Mouse (Mus musculus) lung, embryonic 16.5 days (tissue): ENCODE data around the gene Sema5b. TPM values are rescaled to one million over a fixed set of nuclear protein-coding genes. Genes with fewer than 3 reads are reported as not detected.

Experiments
- ATAC-seq: fragments of 200-750 bp; cut with Nextera tagmentation; 2 replicates; pipeline ENCODE4 v1.8.0; 2017; ENCODE audit warnings: low read depth, mild to moderate bottlenecking, moderate library complexity
- H3K27ac ChIP-seq: fragments of 300-500 bp; sonication (generic); 2 replicates; pipeline ENCODE4 v1.5.1; 2014; ENCODE audit warnings: mild to moderate bottlenecking, control low read depth, low read length
- H3K27me3 ChIP-seq: fragments of 300-500 bp; sonication (generic); 2 replicates; pipeline ENCODE4 v1.6.1; 2014; ENCODE audit warnings: low read depth, low read length, mixed read lengths; ENCODE audit not compliant: control insufficient read depth, insufficient read depth
- H3K36me3 ChIP-seq: fragments of 300-500 bp; sonication (generic); 2 replicates; pipeline ENCODE4 v1.6.1; 2014; ENCODE audit warnings: low read length; ENCODE audit not compliant: control insufficient read depth, insufficient read depth
- H3K4me1 ChIP-seq: fragments of 300-500 bp; sonication (generic); replicated peaks from 2 replicates; pipeline ENCODE4 v1.6.1; 2014; ENCODE audit warnings: low read length, mixed read lengths; ENCODE audit not compliant: control insufficient read depth, insufficient read depth
- H3K4me2 ChIP-seq: fragments of 300-500 bp; sonication (generic); 2 replicates; pipeline ENCODE4 v1.6.1; 2014; ENCODE audit warnings: low read depth, low read length, control low read depth
- H3K4me3 ChIP-seq: fragments of 300-500 bp; sonication (generic); 2 replicates; pipeline ENCODE4 v1.5.1; 2014; ENCODE audit warnings: mild to moderate bottlenecking, low read length, control low read depth
- H3K9ac ChIP-seq: fragments of 300-500 bp; sonication (generic); 2 replicates; pipeline ENCODE4 v1.6.1; 2014; ENCODE audit warnings: low read length, control low read depth
- H3K9me3 ChIP-seq: fragments of 300-500 bp; sonication (generic); 2 replicates; pipeline ENCODE4 v1.6.1; 2016; ENCODE audit warnings: low read length; ENCODE audit not compliant: control insufficient read depth
- WGBS: fragments of 180-500 bp; shearing (Covaris S2); extraction: QIAGEN DNeasy Blood & Tissue Kit; methylation state at CpG from one replicate; pipeline ENCODE4 v1.1.7; 2014; 5-methylcytosine and 5-hydroxymethylcytosine counted together
- polyA plus RNA-seq: library from polyadenylated mRNA; unstranded; fragments of >200 nt; fragmentation: Nextera tagmentation; extraction: Ambion mirVana; gene quantifications from 2 replicates; pipeline ENCODE4 v1.2.1, GENCODE M21; 2015

The Sema5b gene
- polyA plus RNA-seq, 1 experiment from 2014 or later, result 2.4 TPM

GRCm38 (mm10) chr16:35568225-35568880, 27.4 kb downstream of the Sema5b start:
- no peaks in the 10 kb centered on the region for H3K9me3 ChIP-seq
- H3K4me2 ChIP-seq, result no peak overlapping the region
- WGBS, result 51% methylated on average over 15 of the region's 15 CpGs
- H3K9ac ChIP-seq, result no peak overlapping the region
- no peaks in the 10 kb centered on the region; the same call in 1 of the 2 replicates for H3K27me3 ChIP-seq
- no peak overlapping the region for H3K27ac ChIP-seq
- H3K4me3 ChIP-seq, result no peak overlapping the region
- no peak for ATAC-seq
- no peaks in the 10 kb centered on the region for H3K4me1 ChIP-seq
- no peaks in the 10 kb centered on the region for H3K36me3 ChIP-seq

GRCm38 (mm10) chr16:35569347-35569746, 28.4 kb downstream of the Sema5b start:
- ATAC-seq, result peak; percentile 52; the same call in 1 of the 2 replicates

GRCm38 (mm10) chr16:35569758-35570157, 28.8 kb downstream of the Sema5b start:
- Histone ChIP-seq H3K9ac (no peak overlapping the region), H3K36me3 (no peaks in the 10 kb centered on the region), H3K4me1 (no peaks in the 10 kb centered on the region), H3K27ac (no peak overlapping the region), H3K9me3 (no peaks in the 10 kb centered on the region), H3K4me2 (no peak overlapping the region), H3K4me3 (no peak overlapping the region), H3K27me3 (no peaks in the 10 kb centered on the region; the same call in 1 of the 2 replicates)
- 29% methylated on average over 9 of the region's 9 CpGs for WGBS
- ATAC-seq, result peak; percentile 82

More at GRCm38 (mm10) chr16:35569347-35569746, 28.4 kb downstream of the Sema5b start:
- no peak overlapping the region for H3K9ac ChIP-seq
- no peaks in the 10 kb centered on the region for H3K4me1 ChIP-seq
- no peak overlapping the region for H3K4me2 ChIP-seq
- no peak overlapping the region for H3K4me3 ChIP-seq
- no peaks in the 10 kb centered on the region for H3K36me3 ChIP-seq
- H3K27ac ChIP-seq, result no peak overlapping the region
- 28% methylated on average over 2 of the region's 2 CpGs for WGBS
- no peaks in the 10 kb centered on the region; the same call in 1 of the 2 replicates for H3K27me3 ChIP-seq
- H3K9me3 ChIP-seq, result no peaks in the 10 kb centered on the region

DNA sequence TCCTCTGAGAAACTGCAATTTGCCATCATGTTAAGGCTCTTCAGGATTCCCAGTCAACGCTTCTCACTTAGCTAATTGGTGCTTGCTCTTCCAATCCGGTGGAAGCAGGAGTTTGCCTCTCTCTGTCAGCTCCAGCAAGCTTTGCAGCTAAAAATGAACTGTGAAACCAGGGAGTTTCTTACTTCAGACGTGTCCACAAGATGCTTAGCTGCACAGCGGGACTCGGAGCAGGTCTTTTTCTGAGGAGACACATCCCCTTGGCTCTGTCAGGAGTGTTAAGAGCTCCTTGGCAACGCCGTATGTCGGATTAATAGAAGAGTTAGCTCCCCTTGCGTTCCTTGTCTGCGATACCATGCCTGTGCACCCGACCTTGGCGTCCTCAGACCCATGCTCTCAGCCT, 29.7 kb downstream of the Sema5b start:
- H3K27ac ChIP-seq, result no peak overlapping the region
- H3K9ac ChIP-seq, result no peak overlapping the region
- ATAC-seq, result no peak
- no peaks in the 10 kb centered on the region for H3K4me1 ChIP-seq
- H3K27me3 ChIP-seq, result no peaks in the 10 kb centered on the region; the same call in 1 of the 2 replicates
- no peak overlapping the region for H3K4me2 ChIP-seq
- H3K36me3 ChIP-seq, result no peaks in the 10 kb centered on the region
- 49% methylated on average over 12 of the region's 12 CpGs for WGBS
- H3K9me3 ChIP-seq, result no peaks in the 10 kb centered on the region
- no peak overlapping the region for H3K4me3 ChIP-seq

DNA sequence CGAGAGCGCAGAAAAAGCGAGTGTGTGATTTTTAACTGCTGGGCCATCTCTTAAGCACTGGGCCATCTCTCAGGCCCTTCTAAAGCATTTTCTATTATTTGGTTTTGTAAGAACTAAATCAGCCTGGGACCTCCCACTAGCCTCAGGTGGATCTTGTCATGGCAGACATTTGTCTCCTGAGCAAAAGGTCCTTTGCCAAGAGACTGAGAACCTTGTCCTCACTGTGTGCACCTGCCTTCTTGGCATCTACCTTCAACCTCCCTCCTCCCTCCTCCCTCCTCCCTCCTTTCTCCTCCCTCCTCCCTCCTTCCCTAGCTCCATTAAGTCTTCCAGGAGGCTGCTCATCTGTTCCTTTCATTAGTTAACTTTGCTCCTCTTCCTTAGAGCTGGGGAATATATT, 32.6 kb downstream of the Sema5b start:
- Histone ChIP-seq H3K4me3 (no peak overlapping the region), H3K4me2 (no peak overlapping the region), H3K9ac (no peak overlapping the region), H3K4me1 (no peaks in the 10 kb centered on the region), H3K27ac (no peak overlapping the region), H3K36me3 (no peaks in the 10 kb centered on the region), H3K27me3 (no peaks in the 10 kb centered on the region; the same call in 1 of the 2 replicates), H3K9me3 (no peaks in the 10 kb centered on the region)
- WGBS, result 91% methylated on average over 3 of the region's 3 CpGs
- no peak for ATAC-seq

DNA sequence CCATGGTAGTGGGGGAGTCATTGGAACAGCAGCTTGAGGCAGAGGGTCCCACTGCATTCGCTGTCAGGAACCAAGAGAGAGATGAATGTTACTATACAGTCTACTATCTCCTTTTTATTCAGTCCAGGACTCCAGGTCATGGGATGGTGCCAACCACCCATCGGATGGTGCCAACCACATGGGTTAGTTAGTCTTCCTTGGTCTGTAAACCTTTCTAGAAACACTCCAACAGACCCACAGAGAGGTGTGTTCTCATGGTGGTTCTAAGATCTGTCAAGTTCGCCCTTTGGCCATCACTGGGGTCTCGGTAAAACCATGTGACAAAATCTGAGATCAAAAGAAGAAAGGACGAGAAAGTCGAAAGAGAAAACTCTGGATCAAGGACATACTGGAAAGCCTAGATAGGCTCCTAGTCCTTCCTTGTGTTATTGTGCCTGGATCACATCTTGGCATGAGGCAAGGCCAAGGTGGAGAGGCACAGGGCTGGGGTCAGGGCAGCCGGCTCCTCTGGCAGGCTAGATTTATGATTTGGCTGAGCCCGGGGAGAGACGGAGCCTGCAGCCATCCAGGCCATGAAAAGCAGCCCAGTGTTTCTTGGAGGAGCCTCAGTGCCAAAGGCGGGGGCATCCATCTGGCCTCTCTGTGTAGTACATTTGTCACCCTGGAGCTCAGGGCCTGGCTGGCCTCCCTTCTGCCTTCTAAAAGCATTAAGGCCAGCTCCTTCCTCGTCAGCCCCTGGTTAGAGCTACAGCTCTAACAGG, 36.4 kb downstream of the Sema5b start:
- H3K4me2 ChIP-seq, result no peak overlapping the region
- ATAC-seq, result no peak
- WGBS, result 84% methylated on average over 11 of the region's 11 CpGs

GRCm38 (mm10) chr16:35581299-35581698, 40.4 kb downstream of the Sema5b start:
- no peak for ATAC-seq
- H3K9ac ChIP-seq, result no peak overlapping the region
- H3K4me1 ChIP-seq, result no peaks in the 10 kb centered on the region
- H3K9me3 ChIP-seq, result no peaks in the 10 kb centered on the region
- H3K36me3 ChIP-seq, result no peaks in the 10 kb centered on the region
- H3K27ac ChIP-seq, result no peak overlapping the region
- H3K27me3 ChIP-seq, result no peaks in the 10 kb centered on the region
- no peak overlapping the region for H3K4me3 ChIP-seq
- H3K4me2 ChIP-seq, result no peak overlapping the region
- 62% methylated on average over 7 of the region's 7 CpGs for WGBS

More for the DNA sequence above, 36.4 kb downstream of the Sema5b start:
- no peak overlapping the region for H3K27ac ChIP-seq
- H3K36me3 ChIP-seq, result no peaks in the 10 kb centered on the region
- no peak overlapping the region for H3K4me3 ChIP-seq
- H3K9me3 ChIP-seq, result no peaks in the 10 kb centered on the region
- H3K9ac ChIP-seq, result no peak overlapping the region
- no peaks in the 10 kb centered on the region for H3K4me1 ChIP-seq
- H3K27me3 ChIP-seq, result no peaks in the 10 kb centered on the region

GRCm38 (mm10) chr16:35583551-35584080, 42.7 kb downstream of the Sema5b start:
- 55% methylated on average over 4 of the region's 4 CpGs for WGBS
- Histone ChIP-seq H3K4me3 (no peak overlapping the region), H3K27ac (no peak overlapping the region), H3K9ac (no peak overlapping the region), H3K4me2 (no peak overlapping the region), H3K36me3 (no peaks in the 10 kb centered on the region), H3K27me3 (no peaks in the 10 kb centered on the region), H3K4me1 (peaks cover 13% of the 10 kb centered on the region), H3K9me3 (no peaks in the 10 kb centered on the region)
- ATAC-seq, result no peak

GRCm38 (mm10) chr16:35585126-35585694, 44.3 kb downstream of the Sema5b start:
- H3K27ac ChIP-seq, result no peak overlapping the region
- no peaks in the 10 kb centered on the region for H3K27me3 ChIP-seq
- no peak overlapping the region for H3K4me2 ChIP-seq
- H3K36me3 ChIP-seq, result no peaks in the 10 kb centered on the region
- H3K9ac ChIP-seq, result no peak overlapping the region
- no peak for ATAC-seq
- no peaks in the 10 kb centered on the region for H3K9me3 ChIP-seq
- no peak overlapping the region for H3K4me3 ChIP-seq
- WGBS, result 80% methylated on average over 8 of the region's 8 CpGs
- peaks cover 15% of the 10 kb centered on the region for H3K4me1 ChIP-seq
